Mouse (Mus musculus): ENCODE data around the gene Mum1. TPM values are rescaled to one million over a fixed set of nuclear protein-coding genes. Genes with fewer than 3 reads are reported as not detected.

Mum1 gene
- total RNA-seq (2021) (10 to 100 TPM; 13.5 to 24.4 TPM), polyA plus RNA-seq (2012; rRNA removed) (23.0 and 24.6 TPM in 2 replicates)
- long read RNA-seq, transcript Mum1-201 (14 exons, 2,640 nt) = major isoform, 11 of 28 reads
- long read RNA-seq, partial matches to known transcripts = 6 of 28 reads
- long read RNA-seq, other reads (novel, unspliced or antisense) = 10 of 28 reads

- DNase-seq = peak; percentile 100
Measured at GRCm38 (mm10) chr10:80226416-80227165, at the start of gene Mum1. TSS of gene Mum1 (plus strand) at chr10:80226434.

- peak; percentile 92 for DNase-seq
Measured at GRCm38 (mm10) chr10:80177441-80178279, 48.6 kb upstream of the Mum1 start.

DNA sequence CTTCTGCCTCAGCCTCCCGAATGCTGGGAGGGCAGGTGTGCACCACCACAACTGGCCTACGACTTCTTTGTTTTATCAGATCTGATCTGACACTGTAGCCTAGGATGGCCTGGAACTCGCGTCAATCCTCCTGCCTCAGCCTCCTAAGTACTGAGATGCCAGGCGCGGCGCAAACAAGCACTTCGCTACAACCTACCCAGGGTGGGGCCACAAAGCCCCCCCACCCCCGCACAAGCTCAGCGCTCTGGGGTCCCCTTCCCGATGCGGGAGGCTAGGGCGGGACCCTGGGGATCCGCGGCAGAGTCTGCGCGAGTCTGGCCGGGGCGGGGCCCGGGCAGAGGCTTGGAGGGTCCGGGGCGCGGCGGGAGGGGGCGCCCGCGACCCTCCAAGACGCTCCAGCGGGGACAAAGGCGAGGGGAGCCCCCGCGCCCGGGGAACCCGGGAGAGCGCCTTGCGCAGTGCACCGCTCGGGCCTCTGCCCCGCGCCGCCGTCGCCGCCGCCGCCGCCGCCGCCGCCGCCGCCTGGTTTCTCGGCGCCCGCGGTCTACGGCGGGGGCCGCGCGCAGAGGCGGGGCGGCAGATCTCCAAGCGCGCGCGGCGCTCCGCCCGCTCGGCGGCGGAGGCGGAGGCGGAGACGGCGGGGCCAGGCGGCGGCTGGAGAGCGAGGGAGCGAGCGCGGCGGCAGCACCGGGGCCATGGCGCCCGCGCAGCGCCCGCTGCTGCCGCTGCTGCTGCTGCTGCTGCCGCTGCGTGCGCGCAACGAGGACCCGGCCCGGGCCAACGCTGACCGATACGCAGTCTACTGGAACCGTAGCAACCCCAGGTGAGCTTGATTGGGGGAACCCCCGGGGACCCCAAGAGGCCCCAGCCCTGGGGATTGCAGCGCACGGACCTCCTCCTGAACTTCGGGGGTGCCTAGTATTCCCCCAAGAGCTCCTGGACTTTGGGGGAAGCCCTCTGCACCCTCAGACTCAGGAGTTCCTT is 46.9 kb upstream of the Mum1 start, which contains the start of gene Efna2:
TSS of gene Efna2 (plus strand) at position 415 of the 984 bp plus-strand sequence.
- DNase-seq = peak; percentile 78

DNA sequence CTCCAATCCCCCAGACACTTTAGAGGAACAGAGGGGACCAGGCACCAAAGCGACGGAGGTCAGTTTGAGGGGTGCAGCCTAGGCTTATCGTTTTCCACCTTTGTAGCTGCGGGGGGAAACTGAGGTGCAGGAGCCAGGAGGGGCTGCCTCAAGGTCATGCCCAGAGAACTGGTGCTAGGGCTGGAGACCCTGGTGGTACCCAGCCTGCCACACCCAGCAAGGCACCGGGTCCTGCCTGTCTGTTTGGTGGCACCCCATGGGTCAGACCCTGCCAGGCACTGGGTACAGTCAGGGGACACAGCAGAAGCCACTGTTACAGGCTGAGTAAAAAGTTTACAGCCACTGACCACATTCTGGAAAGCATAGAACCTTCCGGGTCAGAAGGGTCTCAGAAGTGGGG is 45.9 kb upstream of the Mum1 start:
- DNase-seq = no peak

GRCm38 (mm10) chr10:80180823-80181222 is 45.4 kb upstream of the Mum1 start:
- DNase-seq = no peak

DNA sequence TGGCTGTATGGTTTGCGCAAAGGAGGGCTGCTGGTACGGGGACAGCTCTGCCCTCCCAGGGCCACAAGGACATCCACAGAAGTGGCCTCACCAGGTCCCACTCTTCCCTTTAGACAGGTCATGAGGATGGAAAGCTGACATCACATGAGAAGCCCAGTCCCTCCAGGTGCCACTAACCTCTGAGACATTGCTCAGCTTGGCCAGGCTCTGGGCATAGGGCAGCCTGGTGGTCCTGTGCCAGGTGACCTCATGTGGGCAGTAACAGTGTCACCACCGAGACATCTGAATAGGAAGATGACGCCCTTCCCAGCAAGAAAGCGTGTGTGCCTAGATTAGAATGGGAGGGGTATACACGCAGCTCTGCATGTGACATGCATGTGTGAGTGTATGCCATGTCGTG is 43.7 kb upstream of the Mum1 start:
- no peak for DNase-seq

DNA sequence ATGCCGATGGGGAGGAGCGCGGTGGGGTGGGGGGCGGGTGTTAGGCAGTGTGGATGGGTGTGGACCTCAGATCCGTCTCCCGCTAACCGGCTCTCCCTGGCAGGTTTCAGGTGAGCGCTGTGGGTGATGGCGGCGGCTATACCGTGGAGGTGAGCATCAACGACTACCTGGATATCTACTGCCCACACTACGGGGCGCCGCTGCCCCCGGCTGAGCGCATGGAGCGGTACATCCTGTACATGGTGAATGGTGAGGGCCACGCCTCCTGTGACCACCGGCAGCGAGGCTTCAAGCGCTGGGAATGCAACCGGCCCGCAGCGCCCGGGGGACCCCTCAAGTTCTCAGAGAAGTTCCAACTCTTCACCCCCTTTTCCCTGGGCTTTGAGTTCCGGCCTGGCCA is 39.6 kb upstream of the Mum1 start:
- no peak for DNase-seq

DNA sequence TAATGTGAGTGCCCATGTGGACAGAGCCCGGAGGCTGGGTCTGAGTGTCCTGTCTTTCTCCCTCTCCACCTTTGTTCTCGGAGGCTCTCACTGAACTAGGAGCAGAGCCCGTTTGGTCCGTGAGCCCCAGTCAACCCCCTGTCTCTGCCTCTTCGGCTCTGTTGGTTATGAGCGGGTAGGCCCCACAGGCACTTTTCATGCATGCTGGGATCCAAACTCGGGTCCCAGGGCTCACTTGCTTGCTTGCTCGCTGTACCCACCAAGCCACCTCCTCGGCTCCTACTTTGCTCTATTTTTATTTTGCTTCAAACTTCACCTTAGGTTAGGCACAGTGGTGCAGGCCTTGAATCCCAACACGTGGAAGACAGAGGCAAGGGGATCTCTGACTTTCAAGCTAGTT is 38.5 kb upstream of the Mum1 start:
- no peak for DNase-seq

DNA sequence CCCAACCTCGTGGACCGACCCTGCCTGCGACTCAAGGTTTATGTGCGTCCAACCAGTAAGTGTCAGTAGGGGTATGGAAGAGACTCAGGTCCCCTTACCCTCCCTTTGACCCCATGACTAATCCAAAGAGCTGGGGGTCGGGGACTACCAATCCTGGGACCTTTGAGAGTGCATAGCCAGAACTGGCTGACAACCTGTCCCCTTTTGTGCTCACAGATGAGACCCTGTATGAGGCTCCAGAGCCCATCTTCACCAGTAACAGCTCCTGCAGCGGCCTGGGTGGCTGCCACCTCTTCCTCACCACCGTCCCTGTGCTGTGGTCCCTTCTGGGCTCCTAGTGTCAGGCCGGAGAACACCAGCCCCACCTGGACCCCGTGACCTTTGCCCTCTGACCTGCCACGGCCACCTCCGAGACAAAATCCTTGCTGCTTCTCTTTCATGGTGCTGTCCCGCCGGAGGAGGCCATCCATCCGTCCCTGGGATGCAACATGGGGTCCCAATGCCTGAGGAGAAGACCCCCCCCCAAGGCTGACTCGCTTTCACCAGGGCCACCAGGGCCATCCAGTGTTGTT is 37.7 kb upstream of the Mum1 start:
- no peak for DNase-seq

GRCm38 (mm10) chr10:80189999-80190398 is 36.2 kb upstream of the Mum1 start:
- no peak for DNase-seq

DNA sequence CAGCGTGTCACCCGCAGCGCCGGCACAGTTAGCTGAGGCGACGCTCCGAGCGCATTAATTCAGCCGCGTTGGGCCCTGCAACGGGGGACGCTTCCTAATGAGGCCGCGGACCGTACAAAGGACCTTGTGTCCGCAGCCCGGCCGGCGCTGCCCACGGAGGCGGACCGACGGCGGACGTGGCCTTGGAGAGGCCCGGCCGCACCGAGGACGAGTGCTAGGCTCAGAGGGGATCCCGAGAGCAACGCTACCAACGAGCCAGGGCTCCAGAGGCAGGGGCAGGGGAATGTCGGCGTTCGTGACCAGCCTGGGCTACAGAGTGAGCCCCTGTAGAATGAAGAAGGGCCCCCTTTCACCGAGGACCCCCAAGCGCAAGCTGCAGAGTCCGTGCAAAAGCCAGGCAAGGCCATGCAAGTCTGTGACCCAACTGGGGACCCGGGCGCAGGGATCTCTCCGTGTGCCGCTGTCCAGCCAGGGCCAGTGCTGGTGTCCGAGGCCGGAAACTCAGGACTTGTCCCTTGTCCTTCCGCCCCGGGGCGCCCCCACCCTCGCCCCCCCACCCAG is 35.7 kb upstream of the Mum1 start:
- peak; percentile 77 for DNase-seq

DNA sequence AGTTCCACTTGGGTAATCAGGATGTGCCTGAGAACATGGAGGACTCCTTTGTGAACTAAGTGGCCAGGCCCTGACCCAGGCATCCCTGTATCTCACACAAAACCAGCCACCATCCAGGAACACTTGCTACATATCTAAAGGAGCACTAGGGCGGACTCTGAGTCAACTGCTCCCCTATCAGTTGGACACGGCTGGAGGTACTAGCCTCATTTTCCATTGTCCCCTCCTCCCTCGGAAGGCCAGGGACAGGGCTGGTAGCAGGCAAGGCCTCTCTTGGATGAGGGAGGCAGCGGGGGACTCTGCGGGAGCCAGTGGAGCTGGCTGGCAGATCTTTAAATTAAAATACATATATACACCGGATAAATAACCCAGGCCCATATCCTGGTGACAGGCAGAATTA is 32.3 kb upstream of the Mum1 start:
- no peak for DNase-seq

DNA sequence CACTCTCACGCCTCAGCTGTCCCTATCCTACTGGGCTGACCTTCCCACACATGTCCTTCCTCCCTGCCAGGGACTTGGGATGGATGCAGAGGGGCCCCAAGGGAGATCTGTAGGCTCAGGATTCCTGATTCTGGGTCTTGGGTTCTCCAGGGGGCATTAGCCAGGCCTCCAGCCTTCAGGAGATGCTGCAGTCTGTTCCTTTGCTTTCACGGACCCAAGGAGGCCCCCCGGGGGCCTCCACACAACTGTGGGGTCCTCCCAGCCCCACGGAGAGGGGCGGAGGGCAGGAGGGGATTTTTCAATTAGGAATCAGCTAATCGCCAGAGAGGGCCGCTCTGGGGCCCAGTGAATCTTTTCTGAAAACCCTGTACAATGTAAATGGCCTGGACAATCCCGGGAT is 31.8 kb upstream of the Mum1 start:
- DNase-seq = no peak

DNA sequence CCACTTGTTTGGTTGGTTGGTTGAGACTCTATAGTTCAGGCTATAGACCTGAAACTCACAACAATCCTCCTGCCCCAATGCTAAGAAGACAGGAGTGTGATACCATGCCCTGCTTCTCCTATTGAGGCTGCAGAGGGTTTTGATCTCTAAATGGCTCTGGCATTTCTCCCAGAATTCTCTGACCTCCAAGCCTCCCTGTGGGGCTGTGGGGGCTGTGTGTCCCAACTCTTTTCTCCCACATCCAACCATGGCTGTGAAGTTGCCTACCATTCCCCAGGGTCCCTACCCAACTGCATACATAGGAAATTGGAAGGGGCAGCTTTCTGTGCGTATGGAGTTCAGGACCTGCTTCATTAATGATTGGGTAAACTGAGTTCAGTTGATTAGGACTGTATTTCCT is 30.1 kb upstream of the Mum1 start:
- DNase-seq = no peak

- no peak for DNase-seq
Measured at GRCm38 (mm10) chr10:80196778-80197581, 29.3 kb upstream of the Mum1 start.

DNA sequence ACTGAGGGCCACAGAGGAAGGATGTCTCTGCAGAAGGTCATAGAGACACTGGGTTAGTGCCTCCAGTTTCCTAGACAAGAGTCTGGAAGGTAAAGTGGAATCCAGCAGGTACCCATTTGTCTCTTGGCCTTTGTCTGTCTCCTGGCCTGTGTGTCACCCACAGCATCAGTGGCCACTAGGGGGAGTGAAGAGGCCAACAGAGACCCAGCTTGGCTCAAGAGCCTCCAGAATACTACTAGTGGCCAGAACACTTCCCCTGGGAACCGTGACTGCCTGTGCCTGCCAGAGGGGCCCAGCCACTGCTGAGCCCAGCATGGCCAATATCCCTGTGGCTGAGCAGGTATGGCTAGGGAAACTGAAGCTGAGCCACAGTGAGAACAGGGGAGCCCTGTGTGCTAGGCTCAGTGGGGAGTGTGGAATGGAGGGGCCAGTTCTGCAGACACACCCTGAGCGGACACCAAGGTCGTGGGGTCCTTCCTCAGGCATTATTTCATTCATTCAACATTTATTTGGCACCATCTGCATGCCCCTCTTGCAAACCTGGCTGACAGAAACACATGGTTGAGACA is 26.7 kb upstream of the Mum1 start:
- DNase-seq = peak; percentile 85

- DNase-seq = no peak
Measured at GRCm38 (mm10) chr10:80200485-80200884, 25.7 kb upstream of the Mum1 start.

- DNase-seq = no peak
Measured at GRCm38 (mm10) chr10:80204055-80204454, 22.2 kb upstream of the Mum1 start.

GRCm38 (mm10) chr10:80207201-80207600 is 19.0 kb upstream of the Mum1 start:
- DNase-seq = no peak

GRCm38 (mm10) chr10:80207676-80208075 is 18.6 kb upstream of the Mum1 start:
- DNase-seq = no peak

All from adrenal gland, adult 2 months (tissue).